Mouse (Mus musculus): ENCODE results near the gene Xpc.
A peak's percentile ranks its signal among the peaks of the same experiment; 100 is the strongest.

The Xpc gene

DNA sequence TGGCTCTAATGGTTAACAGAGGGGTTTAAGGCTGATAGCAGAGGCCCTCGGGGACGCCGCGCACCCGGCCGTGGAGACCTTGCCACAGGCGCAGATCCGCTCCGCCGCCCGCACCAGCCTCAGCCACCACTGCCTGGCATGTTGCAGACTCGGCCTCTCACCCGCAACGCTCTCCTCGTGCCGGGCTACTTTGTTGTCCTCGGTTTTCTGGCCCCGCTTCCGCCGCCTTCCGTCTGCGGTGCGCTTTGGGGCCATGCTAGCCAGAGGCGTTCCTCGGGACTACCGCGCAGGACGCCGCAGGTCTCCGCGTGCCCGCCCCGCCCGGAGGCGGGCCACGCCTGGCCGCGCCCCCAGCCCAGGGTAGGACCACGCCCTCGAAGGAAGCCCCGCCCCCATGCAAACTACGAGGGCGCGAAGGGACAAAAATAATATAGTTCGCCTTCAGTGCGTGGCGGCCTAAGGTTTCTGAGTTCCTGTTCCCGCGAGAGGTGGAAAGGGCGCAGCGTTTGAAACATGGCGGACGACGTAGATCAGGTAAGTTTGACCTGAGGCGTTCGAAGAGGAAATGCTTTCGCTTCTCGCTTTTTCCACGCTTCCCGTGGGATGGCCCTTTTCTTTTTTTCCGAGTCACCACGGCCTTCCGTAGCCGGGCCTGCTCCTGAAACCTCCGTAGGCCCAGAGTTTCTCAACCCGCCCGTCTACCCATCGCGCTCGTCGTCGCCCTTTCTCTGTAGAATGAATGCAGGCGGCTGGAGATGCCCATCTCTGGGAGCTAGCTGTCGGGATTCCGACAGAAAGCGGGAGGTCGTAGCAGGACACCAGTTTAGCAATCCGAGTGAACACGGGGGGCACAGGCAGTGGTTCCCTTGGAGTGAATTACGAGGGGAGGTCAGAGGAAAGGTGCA is at the start of gene Xpc, which contains the start of gene Lsm3:
Xpc (minus strand) TSS at position 344 of the 905 bp plus-strand sequence.
Lsm3 (plus strand) TSS at position 384 of the 905 bp plus-strand sequence.
- peak; percentile 96 to 98 for DNase-seq (ENCODE audit: low spot score in 2 of 2)

DNA sequence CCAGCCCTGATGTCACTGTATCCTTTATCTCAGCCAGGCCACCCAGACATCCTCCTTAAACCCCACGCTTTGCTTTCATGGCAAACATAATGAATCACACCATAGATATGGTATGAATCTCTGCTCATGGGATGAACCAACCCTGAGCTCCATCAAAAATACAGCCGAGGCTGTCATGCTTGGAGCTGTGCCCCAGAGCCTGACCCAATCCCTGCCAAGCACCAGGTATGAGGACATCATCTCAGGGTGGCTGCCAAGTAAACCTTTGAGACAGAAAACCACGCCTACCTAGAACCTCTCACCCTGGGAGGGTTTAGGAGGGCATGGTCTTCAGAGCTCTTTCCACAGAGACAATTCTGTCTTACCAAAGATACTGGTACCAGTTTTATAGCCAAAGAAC is 47.3 kb upstream of the Xpc start:
- no peak for DNase-seq (ENCODE audit: low spot score in 2 of 2)

DNA sequence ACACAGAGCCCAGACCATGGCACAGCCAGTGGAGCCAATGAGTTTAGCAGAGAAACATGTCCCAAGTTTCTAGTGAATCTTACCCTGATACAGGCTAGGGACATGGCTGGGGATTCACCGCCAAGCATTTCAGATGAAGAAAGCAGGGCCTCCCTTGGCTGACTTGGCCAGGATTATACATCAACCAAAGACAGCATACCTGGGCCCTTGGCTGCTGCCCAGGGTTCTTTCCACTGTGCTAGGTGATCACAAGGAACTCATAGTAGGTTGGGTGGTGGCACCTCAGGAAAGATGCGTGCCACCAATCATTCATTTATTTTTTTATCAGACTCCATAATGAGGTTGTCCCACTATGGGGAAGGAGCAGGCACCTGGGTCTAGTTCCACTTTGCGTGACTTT is 44.5 kb upstream of the Xpc start:
- no peak for DNase-seq (ENCODE audit: low spot score in 2 of 2)

DNA sequence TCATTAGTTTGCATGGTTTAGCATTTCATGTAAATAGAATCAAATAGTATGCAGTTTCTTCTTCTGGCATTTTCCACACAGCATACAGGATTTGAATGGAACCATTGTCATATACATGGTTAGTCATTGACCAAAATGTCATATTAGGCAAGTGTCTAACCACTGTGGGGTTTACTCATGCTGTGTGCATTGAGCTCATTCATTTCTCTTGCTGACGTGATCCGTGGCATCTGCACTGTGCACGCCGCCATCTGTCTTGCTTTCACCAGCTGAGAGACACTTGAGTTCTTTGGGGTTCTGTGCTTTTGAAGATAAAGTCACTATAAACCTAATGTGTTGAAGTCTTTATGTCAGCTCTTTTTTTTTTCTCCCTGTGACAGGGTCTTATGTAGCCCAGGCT is 43.7 kb upstream of the Xpc start:
- no peak for DNase-seq (ENCODE audit: low spot score in 2 of 2)

DNA sequence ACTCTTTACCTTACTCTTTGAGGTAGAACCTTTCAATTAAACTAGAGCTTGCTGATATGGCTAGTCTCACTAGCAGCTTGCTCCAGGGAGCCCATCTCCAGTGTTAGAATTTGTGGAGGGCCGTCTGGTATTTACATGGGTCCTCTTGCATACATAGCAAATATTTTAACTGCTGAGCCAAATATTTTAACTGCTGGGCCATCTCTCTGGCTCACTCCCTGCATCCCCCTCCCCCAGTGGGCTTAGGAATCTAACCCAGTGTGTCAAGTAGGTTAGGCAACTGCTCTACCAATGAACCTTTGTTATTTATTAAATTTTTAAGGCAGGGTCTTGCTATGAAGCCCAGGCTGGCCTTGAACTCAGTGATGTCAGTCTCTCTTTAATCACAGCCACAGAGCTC is 42.9 kb upstream of the Xpc start:
- no peak for DNase-seq (ENCODE audit: low spot score in 2 of 2)

DNA sequence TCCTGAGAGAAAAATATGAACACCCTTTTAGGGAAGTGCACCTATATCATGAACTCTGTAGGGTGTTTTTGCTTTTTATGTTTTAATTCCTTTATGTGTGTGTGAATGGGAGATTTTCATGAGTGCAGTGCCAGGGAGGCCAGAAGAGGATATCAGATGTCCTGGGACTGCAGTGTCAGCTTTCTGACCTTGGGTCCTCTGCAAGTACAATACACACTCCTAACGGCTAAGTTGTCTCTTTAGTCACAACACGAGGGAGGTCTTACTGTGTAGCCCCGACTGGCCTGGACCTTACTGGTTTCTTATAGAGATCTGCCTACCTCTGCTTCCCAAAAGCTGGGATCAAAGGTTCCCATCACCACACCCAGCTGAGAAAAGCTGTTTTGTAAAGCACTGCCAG is 37.0 kb upstream of the Xpc start:
- DNase-seq (ENCODE audit: low spot score in 2 of 2), result no peak

DNA sequence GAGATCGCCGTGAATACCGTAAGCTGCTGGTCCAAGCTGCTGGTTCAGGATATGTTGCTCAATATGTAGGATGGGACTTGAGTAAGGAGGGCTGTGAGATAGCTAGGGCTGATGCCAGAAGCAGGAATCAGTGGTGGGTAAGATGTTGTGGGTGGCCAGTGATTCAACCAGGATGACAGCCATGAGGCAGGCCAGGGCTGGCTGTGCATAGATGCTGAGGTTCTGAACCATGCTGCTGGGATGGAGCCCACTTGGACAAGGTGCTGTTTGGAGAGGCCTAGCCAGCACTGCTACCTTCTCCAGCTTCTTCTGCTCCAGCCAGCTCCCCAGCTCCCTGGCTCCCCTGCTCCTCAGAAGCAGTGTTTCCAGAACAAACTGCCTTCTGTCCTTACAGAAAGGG is 36.0 kb upstream of the Xpc start:
- no peak for DNase-seq (ENCODE audit: low spot score in 2 of 2)

DNA sequence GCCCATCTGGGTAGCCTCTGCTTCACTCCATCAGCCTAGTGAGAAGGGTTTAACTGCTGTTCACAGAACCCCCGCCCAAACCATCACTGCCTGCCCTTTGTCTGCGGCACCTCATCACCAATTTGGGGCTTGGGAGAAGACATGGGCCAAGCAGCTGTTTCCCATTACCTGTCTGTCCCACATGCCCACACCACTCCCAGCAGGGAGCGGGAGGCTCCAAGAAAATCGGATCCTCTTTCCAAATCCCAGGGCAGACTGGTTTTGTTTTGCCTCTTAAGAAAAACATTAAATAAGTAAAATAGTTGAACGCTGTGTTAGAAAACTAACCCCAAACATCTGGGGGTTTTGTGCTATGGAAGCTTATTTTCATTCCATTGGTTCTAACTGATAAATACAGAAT is 33.9 kb upstream of the Xpc start:
- DNase-seq (ENCODE audit: low spot score in 2 of 2), result no peak

DNA sequence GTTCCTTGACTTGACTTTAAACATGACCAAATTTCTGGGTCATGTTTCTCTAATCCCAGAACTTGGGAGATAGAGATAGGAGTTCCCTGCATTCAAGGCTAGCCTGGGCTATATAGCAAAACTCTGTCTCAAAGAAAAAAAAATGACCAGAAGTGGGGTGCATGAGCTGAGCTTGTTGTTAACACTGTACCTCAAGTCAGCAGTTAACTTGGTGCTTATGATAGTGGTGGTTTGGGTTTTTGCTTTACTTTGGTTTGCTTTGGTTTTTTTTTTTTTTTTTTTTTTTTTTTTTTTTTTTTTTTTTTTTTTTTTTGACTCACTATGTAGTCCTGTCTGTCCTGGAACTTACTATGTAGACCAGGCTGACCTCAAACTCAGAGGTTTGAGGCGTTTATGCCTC is 31.6 kb upstream of the Xpc start:
- no peak for DNase-seq (ENCODE audit: low spot score in 2 of 2)

DNA sequence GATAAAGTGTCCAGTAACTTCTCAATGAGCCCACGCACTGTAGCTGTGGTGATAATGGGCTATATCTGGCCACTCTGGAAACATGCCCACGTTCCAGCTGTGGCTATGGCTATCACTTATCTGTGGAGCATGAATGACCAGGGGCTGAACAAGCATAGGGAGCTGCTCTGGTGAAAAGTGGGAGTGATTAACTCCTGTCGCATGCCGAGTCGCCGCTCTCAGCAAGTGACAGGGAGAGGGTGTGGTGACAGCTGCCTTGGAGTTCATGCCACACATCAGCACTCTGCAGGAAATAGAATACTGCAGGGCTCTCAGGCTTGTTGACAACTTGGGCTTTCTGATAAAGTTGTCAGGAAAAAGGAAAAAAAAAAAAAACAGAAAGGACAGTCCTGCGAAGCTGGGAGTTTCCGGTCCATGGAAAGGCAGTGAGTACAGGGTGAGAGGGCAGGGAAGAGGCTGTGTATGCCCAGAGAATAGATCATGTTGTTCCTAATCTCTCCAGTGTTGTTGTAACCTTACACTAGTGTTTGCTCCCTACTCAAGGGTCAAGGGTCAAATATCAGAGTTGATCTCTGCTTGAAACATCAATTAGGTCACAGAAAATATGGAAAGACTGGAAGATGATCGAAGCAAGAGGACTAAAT is 30.7 kb upstream of the Xpc start:
- DNase-seq (ENCODE audit: low spot score in 2 of 2), result no peak

DNA sequence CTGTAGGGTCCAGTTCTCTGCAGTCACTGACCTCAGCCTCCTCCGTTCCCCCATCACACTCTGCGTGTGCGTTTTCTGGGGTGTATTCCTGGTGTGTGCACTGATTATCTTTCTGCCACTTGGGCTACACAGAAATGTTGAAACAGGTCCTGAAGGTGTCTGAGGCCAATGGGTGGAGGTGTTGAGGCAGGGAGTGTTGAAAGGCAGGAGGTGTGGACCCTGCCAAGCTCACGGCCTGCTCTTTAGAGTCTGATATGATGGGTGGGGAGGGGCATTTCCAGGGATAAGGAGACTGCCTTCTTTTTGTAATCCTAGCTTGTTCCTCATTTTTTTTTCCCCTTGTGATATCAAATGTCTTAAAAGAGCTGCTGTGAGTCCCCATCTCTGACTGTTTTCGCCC is 27.4 kb upstream of the Xpc start:
- no peak for DNase-seq (ENCODE audit: low spot score in 2 of 2)

DNA sequence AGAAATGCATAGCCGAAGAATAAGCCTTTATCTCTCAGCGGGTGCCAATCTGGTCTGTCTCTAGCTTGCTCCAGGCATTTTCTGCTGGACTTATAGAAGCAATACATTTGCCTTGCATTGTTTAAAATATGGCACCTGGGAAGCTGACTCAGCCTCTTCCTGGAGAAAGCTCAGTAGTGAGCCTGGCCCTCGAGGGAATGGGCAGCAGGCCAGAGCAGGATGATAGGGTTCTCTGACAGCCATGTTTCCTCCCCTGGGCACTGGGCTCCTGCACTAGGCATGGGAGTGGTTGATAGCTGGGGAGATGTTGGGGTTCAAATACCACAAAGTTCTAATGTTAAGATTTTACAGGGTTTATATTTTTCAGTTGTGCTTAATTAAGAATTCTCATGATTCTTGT is 25.6 kb upstream of the Xpc start:
- no peak for DNase-seq (ENCODE audit: low spot score in 2 of 2)

DNA sequence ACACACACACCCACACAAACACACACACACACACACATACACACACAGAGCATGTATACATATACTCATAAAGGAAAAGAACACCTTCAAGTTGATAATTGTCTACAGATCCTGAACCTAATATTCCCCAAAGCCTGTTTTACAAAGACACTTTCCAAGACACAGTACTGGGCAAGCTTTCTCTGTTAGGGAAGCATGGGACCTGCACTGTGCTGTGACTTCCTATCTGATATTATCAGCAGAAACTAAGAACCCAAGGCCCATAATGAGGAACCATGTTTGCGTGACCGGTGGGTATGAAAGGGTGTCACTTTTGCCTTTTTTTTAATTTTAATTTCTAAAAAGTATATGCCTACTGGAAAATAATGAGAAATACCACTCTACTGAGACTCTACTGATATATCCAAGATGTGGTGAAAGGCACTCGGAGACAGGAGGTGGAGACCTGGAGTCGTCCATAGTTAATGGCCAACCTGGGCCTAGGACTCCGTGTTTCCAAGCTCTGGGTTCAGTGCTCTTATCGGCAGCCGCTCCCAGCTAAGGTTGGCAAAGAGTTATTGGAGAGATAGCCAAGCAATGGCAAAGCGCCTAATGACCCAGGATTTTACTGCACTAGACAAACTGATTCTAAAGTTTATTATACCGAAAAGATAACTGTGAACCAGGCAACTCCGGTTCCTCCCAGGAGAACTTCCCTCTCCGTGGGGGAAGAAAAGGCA is 20.5 kb upstream of the Xpc start:
- no peak for DNase-seq (ENCODE audit: low spot score in 2 of 2)

DNA sequence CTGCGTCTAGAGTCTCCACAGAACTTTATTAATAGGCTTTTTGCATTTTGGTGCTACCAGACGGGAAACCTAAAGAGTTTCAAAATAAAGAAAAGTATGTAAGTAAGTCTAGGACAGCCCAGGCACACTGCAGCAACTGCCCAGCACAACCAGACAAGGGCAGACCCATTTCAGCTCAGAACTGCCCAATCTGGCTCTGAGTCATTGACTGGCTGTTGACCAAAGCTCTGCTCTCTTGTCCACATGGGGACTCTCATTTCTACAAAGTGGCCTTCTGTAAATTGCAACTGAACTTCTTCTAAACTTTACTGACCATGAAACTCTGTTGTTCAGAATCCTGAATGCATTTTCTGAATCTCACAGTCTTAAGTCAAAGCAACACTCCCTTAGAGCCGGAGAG is 19.5 kb upstream of the Xpc start:
- no peak for DNase-seq (ENCODE audit: low spot score in 2 of 2)

DNA sequence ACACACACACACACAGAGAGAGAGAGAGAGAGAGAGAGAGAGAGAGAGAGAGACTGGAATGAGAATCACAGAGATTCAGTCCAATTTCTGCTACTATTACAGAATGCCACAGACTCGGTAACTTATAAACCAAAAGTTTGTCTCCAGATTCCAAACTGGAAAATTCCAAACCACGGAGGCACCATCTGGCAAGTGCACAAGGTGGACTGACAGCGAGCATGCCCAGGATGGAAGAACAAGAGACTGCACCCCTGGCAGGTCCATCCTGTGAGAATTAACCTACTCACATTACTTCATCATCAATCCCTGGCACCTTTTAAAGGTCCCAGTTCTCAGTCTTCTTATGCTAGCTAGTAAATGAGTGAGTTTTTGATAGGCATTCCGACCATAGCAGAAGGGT is 18.6 kb upstream of the Xpc start:
- DNase-seq (ENCODE audit: low spot score in 2 of 2), result no peak

DNA sequence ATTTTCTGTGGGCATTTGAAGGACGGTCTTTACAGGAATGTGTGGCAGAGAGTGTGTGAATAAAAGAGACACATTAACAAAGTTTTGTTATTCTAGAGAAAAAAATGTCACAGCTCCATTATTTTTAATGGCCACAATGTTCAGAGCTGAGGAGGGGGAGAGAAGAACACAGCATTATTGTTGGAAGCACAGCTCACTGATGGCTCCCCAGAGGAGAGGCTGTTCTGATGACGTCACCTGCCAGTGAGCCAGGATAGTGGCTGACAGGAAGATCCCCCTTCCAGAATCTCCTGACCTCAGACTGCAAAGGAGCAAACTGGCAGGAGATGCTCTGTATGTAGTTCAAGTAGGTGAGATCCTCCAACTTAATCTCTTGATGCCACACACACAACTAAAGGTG is 18.1 kb upstream of the Xpc start:
- no peak for DNase-seq (ENCODE audit: low spot score in 2 of 2)

DNA sequence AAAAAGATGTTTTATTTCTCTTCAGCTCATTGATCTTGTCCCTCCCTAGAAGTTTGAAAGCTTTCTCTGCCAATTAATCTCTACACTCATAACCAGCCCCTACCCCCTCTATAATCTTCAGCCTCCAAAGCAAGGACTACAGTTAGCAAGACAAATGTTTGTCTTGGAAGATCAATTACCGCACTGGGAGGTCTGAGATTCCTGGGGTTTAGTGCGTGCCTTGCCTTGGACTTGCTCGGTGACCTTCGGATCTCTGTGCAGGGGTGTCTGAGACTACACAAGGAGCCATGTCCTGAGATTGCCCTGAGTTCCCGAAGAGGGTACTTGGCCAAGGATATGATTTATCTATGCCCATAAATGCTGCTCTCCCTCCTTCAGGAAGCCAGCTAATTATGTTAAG is 17.7 kb upstream of the Xpc start:
- DNase-seq (ENCODE audit: low spot score in 2 of 2), result no peak

DNA sequence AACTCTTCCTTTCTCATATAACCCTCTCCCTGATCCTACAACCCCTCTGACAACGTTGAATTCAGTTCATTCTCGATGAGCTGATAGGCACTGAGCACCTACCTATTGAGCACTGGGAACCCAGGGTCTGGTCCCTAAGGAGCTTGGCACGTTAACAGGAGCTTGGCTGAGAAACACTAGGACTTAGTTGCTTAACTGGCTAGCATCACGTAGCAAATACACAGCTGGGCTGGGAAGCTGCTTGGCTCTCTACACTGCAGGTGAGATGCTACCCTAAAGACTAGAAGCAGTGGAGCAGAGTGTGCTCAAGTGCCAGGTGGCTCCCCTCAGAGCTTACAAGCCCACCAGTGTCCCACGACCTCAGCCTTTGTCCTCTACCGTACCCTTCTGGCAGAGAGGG is 17.0 kb upstream of the Xpc start:
- no peak for DNase-seq (ENCODE audit: low spot score in 2 of 2)

DNA sequence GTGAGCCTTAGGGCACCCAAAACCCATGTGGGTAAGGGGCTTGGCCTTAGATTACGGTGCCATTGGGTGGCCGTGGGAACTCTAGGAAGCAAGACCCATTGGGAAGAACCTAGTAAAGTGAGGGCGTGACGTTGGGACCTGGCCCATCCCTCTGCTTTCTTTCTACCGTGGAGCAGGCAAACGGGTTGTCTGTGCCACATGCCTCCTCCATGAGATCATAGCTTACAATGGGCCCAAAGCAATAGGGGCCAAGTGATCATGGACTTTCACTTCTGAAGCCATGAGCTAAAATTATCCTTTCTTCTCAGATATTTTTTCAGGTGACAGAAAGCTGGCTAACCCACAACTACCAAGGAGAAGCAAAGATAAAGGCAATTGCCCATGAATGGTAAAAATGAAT is 15.6 kb upstream of the Xpc start:
- DNase-seq (ENCODE audit: low spot score in 2 of 2), result no peak

DNA sequence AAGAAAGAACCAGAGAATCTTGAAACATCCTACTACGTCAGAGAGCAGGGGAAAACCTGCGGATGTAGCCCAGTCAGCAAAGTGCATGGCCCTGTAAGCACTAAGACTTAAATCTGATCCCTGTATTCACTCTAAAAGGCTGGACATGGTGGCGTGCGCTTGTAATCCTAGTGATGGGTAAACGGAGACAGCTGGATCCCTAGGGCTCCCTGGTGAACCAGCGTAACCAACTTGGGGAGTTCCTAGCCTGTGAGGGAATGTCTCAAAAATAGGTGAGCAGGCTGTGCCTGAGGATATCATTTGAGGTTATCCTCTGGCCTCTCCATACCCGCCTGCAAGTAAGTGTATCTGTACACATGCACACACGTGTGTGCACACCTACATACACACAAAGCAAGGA is 15.0 kb upstream of the Xpc start:
- DNase-seq (ENCODE audit: low spot score in 2 of 2), result no peak

DNA sequence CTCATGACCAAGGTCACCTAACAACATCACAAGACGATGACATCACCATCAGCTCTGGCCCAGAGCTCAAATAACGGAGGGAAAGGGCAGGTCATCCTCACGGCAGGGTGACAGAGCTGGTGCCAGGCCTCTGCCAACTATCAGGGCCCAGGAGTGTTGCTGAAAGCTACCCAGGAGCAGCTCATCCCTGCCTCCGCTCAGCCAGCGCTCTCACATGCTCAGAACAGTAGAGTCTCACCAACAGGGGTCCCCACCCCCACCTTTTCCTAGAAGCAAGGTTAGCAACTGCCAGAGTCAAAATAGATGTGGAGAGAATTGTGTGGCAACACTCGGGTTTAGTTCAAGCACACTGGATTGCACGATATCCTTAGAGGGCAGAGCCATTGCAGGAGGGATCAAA is 12.6 kb upstream of the Xpc start:
- no peak for DNase-seq (ENCODE audit: low spot score in 2 of 2)

DNA sequence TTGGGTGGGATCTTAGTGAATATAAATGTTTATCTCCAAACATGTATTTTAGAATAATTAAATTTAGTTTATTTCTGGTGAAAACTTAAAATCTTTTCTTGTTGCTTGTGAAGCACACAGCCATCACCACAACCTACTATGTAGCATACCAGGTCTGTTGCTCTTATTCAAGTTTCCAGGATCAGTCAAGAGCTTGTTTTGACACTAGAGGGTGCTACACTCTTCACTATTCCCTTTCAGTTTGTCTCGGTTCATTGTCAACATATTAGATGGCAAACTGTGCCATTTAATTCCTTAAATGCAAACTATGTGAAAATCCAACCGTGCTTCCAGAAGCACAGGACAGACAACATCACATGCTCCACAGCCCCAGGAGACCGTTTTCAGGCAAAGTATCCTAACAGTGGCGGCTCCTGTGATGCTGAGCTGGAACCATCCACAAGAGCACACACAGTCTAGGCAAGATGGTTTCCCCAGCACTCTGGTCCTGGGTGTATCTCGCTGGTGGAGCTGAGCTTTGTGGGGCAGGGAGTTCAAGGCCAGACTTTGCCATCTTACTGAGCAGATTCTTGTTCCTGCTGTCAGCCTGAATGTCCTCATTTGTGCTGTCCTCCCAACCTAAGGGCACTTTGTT is 11.7 kb upstream of the Xpc start:
- no peak for DNase-seq (ENCODE audit: low spot score in 2 of 2)

All from thymus, postnatal 10 days (tissue).